Mouse (Mus musculus): ENCODE data around the gene Otulin.

GRCm38 (mm10) chr15:27570385-27570784 is 60.1 kb downstream of the Otulin start:
- no peak for TF ChIP-seq CTCF (IDR thresholded peaks at IDR 0.05; ENCODE audit: extremely low read depth, insufficient read depth, insufficient read length, insufficient replicate concordance)
- TF ChIP-seq POLR2A (IDR thresholded peaks at IDR 0.05; ENCODE audit: low read depth, low read length) = no peak
